Mouse (Mus musculus) liver, postnatal 0 days (tissue): ENCODE measurements around the gene Spen.

ENCODE experiments used
- CTCF ChIP-seq: sonication (generic); IDR thresholded peaks from 2 replicates; pipeline ENCODE4 v1.5.1; 2016; ENCODE audit warnings: antibody characterized with exemption, low read depth
- EP300 ChIP-seq: IDR thresholded peaks from 2 replicates; pipeline ENCODE4 v1.6.1; 2016; ENCODE audit warnings: antibody characterized with exemption, low read depth, mild to moderate bottlenecking

GRCm38 (mm10) chr4:141514179-141514641, 24.2 kb downstream of the Spen start:
- TF ChIP-seq CTCF (no peak), EP300 (peak; percentile 64; the same call in 1 of the 2 replicates)
